Mouse (Mus musculus): ENCODE measurements around the gene Ptar1.
A peak's percentile ranks its signal among the peaks of the same experiment; 100 is the strongest.

The Ptar1 gene

DNA sequence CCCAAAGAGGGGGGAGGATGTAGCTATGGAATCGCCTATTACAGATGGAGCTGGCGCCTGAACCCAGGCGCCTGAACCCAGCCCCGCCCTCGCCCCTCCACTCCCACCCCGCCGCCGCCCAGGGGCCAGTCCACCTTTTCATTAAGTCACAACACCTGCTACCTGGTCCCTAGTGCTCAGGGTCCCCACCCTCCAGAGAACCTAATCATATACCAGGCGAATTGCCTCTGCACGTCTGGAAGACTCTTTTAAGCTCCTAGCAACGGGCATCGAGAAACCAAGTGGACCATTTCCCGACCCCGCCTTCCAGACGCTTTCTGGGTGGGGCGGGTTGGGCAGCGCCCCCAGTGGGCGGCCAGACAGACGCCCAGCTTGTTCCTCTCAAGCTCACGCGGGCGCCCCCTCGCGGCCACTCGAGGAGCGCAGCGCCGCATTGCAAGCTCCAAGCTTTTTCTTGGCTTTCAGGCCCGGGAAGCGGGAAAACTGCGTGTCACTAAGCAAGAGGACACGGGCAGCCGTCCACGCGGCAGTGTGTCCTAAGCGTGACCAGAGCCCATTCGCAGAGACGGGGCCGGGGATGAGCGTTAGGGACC, 70.8 kb downstream of the Ptar1 start:
- peak; percentile 89 to 95 for DNase-seq (ENCODE audit: low spot score in 2 of 2)

DNA sequence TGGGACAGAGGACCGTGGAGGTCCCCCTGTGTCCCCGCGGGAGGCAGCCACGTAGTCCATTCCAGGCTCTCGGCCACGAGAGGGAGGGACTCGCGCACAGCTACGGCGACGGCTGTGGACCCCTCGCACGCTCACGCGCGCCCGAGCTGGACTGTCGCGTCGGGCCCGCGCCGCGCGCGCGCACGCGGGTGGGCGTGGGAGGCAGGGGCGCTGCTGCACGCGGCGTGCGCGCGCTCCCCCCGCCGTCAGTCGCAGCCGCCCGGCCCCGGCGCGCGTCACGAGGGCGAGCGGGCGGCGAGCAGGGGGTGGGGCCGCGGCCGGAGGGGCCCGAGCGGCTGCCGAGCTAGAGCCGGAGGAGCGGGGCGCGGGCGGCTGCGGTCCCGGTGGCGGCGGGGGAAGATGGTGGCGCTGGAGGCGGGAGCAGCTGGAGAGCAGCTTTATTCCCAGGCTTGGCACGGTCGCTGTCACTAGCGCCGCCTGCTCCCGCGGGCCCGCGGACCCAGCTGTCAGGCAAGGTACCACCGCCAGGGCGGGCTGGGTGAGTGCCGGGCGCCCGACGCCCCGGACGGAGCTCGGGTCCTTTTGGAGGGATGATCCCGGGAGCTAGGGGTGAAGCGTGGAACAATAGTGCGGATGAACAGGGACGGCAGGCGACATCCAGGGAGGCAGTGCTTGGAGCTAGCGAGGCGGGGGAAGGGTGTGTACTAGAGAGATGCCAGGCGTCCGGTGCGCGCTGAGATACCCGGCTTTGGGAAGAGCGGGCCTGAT, 71.5 kb downstream of the Ptar1 start, which contains the start of gene Apba1:
Gene Apba1, plus strand, starts transcription at position 334 of the 768 bp plus-strand sequence.
- DNase-seq (ENCODE audit: low spot score in 2 of 2): peak; percentile 66 to 75

DNA sequence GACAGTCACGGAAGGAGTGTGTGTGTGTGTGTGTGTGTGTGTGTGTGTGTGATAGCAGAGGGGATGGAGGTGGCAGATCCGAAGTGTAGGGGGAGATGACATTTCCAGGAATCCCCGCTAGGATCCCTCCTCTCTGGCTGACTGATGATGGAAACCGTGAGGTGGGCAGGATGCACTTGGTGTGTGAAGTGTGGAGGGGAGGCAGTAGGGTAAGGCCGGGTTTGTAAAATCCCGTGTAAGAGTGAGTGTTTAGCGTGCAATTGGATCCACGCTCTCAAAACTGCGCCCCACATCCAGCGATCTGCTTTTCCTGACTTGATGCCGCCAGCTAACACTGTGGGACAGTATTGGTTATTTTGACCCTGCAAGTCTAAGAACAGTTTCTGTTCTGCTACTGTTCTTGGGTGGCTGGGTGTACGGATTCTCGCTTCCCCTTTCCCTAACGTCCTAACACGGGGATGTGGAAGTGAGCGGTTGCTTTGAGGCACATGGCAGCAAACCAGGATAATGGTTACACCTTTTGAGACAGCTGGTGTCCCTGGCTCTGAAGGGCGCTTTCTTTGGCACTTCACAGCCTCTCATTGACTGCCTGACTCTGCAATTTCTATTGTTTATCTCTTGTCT, 72.2 kb downstream of the Ptar1 start:
- DNase-seq (ENCODE audit: low spot score in 2 of 2): no peak

DNA sequence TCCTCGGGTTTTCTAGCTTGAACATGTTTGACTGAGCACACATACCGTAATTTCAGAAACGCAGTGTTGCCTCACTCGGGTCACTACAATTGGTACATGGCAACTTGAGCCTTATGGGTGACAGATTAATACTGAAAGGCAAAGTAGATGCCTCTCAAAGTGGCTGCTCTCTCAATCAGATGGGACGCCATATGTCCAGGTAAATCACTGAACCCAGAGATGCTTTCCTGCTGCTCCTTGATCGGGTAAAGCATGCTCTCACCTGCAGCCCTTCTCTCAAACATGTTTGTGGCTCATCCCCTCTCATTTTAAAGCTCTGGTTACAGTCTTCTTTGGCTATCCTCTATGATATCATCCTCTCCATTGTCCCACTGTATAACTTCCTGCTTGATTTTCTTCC, 76.1 kb downstream of the Ptar1 start:
- no peak for DNase-seq (ENCODE audit: low spot score in 2 of 2)

DNA sequence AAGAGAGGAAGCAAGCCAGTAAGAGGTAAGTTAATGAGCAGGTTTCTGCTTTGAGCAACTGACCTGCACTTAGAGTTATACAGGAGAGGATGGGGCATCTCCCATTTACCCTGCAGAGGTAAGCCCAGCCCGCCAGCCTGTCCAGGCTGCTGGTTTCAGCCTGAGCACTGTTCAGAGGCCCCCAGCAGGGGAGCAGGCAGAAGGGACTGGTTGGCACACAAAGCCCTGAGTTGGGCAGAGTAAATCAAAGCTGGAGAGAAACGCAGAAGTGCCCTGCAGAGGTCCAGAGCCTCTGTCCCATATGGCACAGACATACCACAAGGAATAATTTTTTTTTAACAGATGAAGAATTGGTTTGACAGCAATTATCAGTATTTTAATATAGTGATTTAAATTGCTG, 76.8 kb downstream of the Ptar1 start:
- no peak for DNase-seq (ENCODE audit: low spot score in 2 of 2)

DNA sequence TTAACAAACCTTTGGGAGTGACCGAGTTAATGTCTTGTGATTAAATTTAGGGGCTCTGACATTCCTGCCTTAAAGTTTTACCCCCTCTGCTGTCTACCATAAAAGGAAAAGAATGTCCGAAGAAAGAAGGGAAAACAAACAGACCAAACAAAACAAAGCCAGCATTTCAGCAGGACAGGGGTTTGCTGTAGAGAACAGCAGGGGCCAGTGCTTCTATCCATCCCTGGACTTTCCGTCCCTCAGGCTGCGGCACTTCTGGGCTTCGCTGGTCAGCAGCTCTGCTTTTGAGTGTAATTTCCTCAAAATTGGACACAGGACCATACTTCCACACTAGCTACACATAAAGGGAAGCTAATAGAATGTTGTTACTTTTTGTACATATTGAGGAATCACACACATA, 81.6 kb downstream of the Ptar1 start:
- DNase-seq (ENCODE audit: low spot score in 2 of 2): no peak

DNA sequence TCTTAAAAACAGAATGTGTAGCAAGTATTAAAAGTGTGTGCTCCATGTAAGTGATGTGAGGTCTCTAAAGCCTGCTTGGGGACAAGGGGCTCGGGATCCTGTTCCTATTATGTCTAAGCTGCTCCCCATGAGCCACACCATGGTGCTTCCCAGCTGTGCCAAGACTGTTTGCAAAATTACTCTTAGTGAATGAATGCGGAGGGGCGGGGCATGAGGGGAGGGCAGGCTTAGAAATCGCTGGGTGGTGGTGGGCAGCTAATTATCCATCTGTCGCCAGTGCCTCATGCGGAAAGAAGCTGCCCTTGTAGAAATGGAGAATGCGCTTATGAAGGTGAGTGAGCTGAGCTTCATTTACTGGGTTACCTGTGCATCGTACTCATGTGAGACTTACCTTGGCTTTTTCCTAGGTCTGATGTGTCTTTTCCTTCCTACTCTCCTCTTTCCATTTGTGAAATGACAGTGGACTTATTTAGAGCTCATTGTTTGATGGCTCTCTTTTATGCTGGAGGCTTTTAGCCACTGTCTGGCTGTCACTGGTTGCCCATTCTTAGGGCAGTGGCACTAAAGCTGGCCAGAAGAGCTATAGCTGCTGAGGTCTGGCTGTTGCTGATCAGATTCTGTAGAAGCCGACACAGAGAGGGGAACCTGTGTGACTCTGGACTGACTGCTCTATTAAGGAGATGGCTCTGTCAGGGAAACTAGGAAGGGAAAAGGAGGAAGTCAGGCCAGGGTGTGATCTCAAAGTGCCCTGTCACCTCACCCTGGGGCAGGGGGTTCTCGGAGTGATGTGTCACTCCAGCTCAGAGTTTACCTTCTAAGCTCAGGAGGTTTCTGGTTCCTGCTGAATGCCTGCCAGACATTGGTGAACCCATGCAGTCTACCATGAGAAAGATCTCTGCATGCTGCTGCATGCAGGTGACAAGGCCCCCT, 83.5 kb downstream of the Ptar1 start:
- no peak for DNase-seq (ENCODE audit: low spot score in 2 of 2)

DNA sequence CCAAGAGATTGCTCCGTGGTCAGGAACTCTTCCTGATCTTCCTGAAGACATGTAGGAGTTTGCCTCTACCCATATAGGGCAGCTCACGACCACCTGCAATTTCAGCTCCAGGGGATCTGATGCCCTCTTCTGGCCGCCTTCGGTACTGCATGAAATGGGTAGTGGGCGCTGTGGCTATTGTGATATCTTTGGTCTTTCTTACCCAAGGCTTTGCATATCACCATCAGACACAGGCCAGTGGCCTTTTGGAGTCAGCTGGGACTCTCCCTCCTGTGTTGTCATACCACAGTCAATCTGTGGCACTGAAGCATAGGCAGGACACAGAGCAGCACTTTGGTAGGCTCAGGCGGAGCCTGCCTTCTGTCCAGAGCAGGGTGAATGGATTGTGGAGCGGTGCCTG, 84.7 kb downstream of the Ptar1 start:
- no peak for DNase-seq (ENCODE audit: low spot score in 2 of 2)

DNA sequence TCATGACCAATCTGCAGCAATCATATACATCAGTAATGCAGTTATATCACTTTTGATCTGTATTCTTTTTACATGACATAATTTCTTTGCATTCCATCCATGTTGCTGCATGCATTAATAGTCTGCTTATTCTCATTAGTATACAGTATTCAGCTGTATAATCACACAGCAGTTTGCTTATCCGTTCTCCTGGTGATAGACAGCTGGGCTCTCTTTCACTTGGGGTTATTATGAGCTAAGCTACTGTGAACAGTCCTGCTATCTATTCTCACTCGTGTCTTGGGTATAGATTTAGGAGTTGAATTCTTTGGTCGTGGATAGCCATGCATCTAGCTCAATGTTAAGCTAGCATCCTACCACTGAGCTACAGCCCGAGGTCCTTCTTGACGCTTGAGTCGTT, 88.1 kb downstream of the Ptar1 start:
- DNase-seq (ENCODE audit: low spot score in 2 of 2): no peak

DNA sequence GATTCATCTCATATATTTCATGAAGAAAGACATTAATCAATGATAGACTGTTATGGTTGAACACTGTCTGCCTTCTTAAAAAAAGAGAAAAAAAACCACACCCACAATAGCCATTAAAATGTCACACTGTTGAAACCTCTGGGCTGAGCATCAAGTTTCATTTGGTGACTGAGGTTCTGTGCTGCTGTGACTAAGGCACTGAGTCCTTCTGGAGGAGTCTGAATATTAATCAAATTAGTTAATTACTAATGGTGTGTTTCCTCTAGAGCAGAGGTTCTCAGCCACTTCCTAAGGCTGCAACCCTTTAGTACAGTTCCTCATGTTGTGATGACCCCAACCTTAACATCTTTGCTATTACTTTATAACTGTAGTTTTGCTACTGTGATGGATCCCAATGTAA, 91.9 kb downstream of the Ptar1 start:
- DNase-seq (ENCODE audit: low spot score in 2 of 2): no peak

DNA sequence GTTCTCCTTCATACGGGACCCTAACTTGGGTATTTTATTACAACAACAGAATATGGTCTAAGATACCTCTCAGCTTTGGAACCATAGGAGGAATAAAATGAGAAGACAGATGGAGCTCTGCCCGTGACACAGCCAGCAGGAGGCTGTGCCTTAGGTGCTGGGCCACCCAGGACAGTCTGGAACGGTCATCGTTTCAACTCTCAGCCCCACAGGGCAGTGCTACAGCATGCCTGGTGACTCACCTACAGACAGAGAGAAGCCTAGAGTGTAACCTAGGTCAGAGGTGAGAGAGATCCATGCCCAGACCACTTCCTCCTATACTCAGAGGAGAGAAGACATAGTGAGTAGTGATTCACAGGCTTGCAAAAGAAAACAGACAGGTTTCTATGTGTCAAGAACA, 92.9 kb downstream of the Ptar1 start:
- no peak for DNase-seq (ENCODE audit: low spot score in 2 of 2)

Data from urinary bladder, postnatal 4 days (tissue).